Mouse (Mus musculus): ENCODE results near the gene Foxa1. TPM values are rescaled to one million over a fixed set of nuclear protein-coding genes. Genes with fewer than 3 reads are reported as not detected.

Foxa1 gene
- polyA plus RNA-seq (2014; fragmentation: Illumina TruSeq; extraction: RNeasy Lipid Tissue Mini Kit (QIAGEN cat#74804); ENCODE audit: low replicate concordance) = 14.0 TPM

GRCm38 (mm10) chr12:57546415-57547201, at the start of gene Foxa1:
TSS of gene Foxa1 (minus strand) at chr12:57546916.

GRCm38 (mm10) chr12:57563909-57564308, 17.2 kb upstream of the Foxa1 start, which contains the start of gene Ttc6:
TSS of gene Ttc6 (plus strand) at chr12:57564113.

Other genes with a start within 250 kb of the Foxa1 start
- 0.78 TPM for gene Ttc6, start 17.2 kb upstream of the Foxa1 start, polyA plus RNA-seq (2014; fragmentation: Illumina TruSeq; extraction: RNeasy Lipid Tissue Mini Kit (QIAGEN cat#74804); ENCODE audit: low replicate concordance)

Data from small intestine, adult 10 weeks (tissue).